Mouse (Mus musculus): Measurements from ENCODE around the gene Arhgef16. TPM values are rescaled to one million over a fixed set of nuclear protein-coding genes. Genes with fewer than 3 reads are reported as not detected.

The Arhgef16 gene
- total RNA-seq, 1 experiment from 2014 or later = not detected

GRCm38 (mm10) chr4:154294262-154294731, 7.2 kb downstream of the Arhgef16 start:
- ATAC-seq (replicated peaks; ENCODE audit: low read depth, poor library complexity, severe bottlenecking) = no peak

- ATAC-seq (replicated peaks; ENCODE audit: low read depth, poor library complexity, severe bottlenecking) = no peak
Observed at GRCm38 (mm10) chr4:154293735-154294201, 7.7 kb downstream of the Arhgef16 start.

GRCm38 (mm10) chr4:154283671-154284070, 17.8 kb downstream of the Arhgef16 start:
- no peak for ATAC-seq (replicated peaks; ENCODE audit: low read depth, poor library complexity, severe bottlenecking)

- no peak for ATAC-seq (replicated peaks; ENCODE audit: low read depth, poor library complexity, severe bottlenecking)
Observed at GRCm38 (mm10) chr4:154279481-154279880, 22.0 kb downstream of the Arhgef16 start.

GRCm38 (mm10) chr4:154273000-154273399, 28.5 kb downstream of the Arhgef16 start:
- ATAC-seq (replicated peaks; ENCODE audit: low read depth, poor library complexity, severe bottlenecking) = peak; percentile 84

GRCm38 (mm10) chr4:154269520-154269919, 32.0 kb downstream of the Arhgef16 start:
- ATAC-seq (replicated peaks; ENCODE audit: low read depth, poor library complexity, severe bottlenecking) = no peak

GRCm38 (mm10) chr4:154267511-154267910, 34.0 kb downstream of the Arhgef16 start:
- ATAC-seq (replicated peaks; ENCODE audit: low read depth, poor library complexity, severe bottlenecking) = no peak

- ATAC-seq (replicated peaks; ENCODE audit: low read depth, poor library complexity, severe bottlenecking) = no peak
Observed at GRCm38 (mm10) chr4:154262071-154262470, 39.4 kb downstream of the Arhgef16 start.

GRCm38 (mm10) chr4:154260755-154261154, 40.7 kb downstream of the Arhgef16 start:
- no peak for ATAC-seq (replicated peaks; ENCODE audit: low read depth, poor library complexity, severe bottlenecking)

- no peak for ATAC-seq (replicated peaks; ENCODE audit: low read depth, poor library complexity, severe bottlenecking)
Observed at GRCm38 (mm10) chr4:154252537-154253255, 48.8 kb downstream of the Arhgef16 start.

GRCm38 (mm10) chr4:154249316-154249715, 52.2 kb downstream of the Arhgef16 start:
- ATAC-seq (replicated peaks; ENCODE audit: low read depth, poor library complexity, severe bottlenecking) = no peak

- peak; percentile 46 for ATAC-seq (replicated peaks; ENCODE audit: low read depth, poor library complexity, severe bottlenecking)
Observed at GRCm38 (mm10) chr4:154248092-154248805, 53.2 kb downstream of the Arhgef16 start.

- ATAC-seq (replicated peaks; ENCODE audit: low read depth, poor library complexity, severe bottlenecking) = no peak
Observed at GRCm38 (mm10) chr4:154247207-154248091, 54.0 kb downstream of the Arhgef16 start.

- ATAC-seq (replicated peaks; ENCODE audit: low read depth, poor library complexity, severe bottlenecking) = peak; percentile 87
Observed at GRCm38 (mm10) chr4:154246115-154247040, 55.1 kb downstream of the Arhgef16 start.

GRCm38 (mm10) chr4:154245342-154245741, 56.1 kb downstream of the Arhgef16 start:
- ATAC-seq (replicated peaks; ENCODE audit: low read depth, poor library complexity, severe bottlenecking) = no peak

GRCm38 (mm10) chr4:154240608-154241007, 60.9 kb downstream of the Arhgef16 start:
- no peak for ATAC-seq (replicated peaks; ENCODE audit: low read depth, poor library complexity, severe bottlenecking)

- ATAC-seq (replicated peaks; ENCODE audit: low read depth, poor library complexity, severe bottlenecking) = no peak
Observed at GRCm38 (mm10) chr4:154239199-154239598, 62.3 kb downstream of the Arhgef16 start.

GRCm38 (mm10) chr4:154237306-154237705, 64.2 kb downstream of the Arhgef16 start:
- no peak for ATAC-seq (replicated peaks; ENCODE audit: low read depth, poor library complexity, severe bottlenecking)

GRCm38 (mm10) chr4:154236893-154237292, 64.6 kb downstream of the Arhgef16 start:
- no peak for ATAC-seq (replicated peaks; ENCODE audit: low read depth, poor library complexity, severe bottlenecking)

Measured in common myeloid progenitor, adult 5-6 weeks (primary cell).